Mouse (Mus musculus): ENCODE results near the gene Atp6v0a1. TPM values are rescaled to one million over a fixed set of nuclear protein-coding genes. Genes with fewer than 3 reads are reported as not detected.

Gene Atp6v0a1
- polyA plus RNA-seq, 1 experiment from 2014 or later = 62.1 TPM

GRCm38 (mm10) chr11:101078121-101078520 is 68.9 kb downstream of the Atp6v0a1 start, which contains the start of gene Hsd17b1:
Hsd17b1 (plus strand) TSS chr11:101078411.
- 74% methylated on average over 9 of the region's 9 CpGs for WGBS
- no peak for TF ChIP-seq CTCF (IDR thresholded peaks at IDR 0.05; ENCODE audit: low read depth)
- Histone ChIP-seq H3K27me3 (replicated peaks; ENCODE audit: control insufficient read depth, insufficient read depth, low read length) (peaks cover 26% of the 10 kb centered on the region), H3K4me1 (replicated peaks; ENCODE audit: control insufficient read depth, insufficient read depth, low read length) (peaks cover 10% of the 10 kb centered on the region), H3K9me3 (ENCODE audit: control insufficient read depth) (no peaks in the 10 kb centered on the region), H3K36me3 (ENCODE audit: control insufficient read depth, insufficient read depth) (peaks cover 18% of the 10 kb centered on the region; the same call in 1 of the 2 replicates), H3K4me3 (ENCODE audit: low read depth, low read length) (no peak within 1 kb of the TSS), H3K9ac (ENCODE audit: low read depth, low read length) (no peak within 1 kb of the TSS), H3K27ac (ENCODE audit: low read depth, low read length) (no peak within 1 kb of the TSS), H3K4me2 (replicated peaks; ENCODE audit: low read depth) (no peak within 1 kb of the TSS)
- no peak for ATAC-seq

DNA sequence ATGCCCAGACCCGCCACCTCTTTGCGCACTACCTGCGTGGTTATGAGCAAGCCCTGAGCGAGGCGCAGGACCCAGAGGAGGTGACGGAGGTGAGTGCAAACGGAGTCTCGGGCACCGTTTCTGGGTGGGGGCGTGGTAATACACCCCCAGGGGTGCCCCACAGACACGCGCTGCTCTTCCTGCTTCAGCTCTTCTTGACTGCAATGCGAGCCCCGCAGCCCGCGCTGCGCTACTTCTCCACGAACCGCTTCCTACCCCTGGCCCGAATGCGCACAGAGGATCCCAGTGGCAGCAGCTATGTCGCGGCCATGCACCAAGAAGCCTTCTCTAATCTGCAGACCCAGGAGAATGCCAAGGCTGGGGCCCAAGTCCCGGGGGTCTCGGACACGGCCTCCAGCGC is 70.5 kb downstream of the Atp6v0a1 start:
- H3K27ac ChIP-seq (ENCODE audit: low read depth, low read length) = no peak overlapping the region
- H3K4me1 ChIP-seq (replicated peaks; ENCODE audit: control insufficient read depth, insufficient read depth, low read length) = peaks cover 10% of the 10 kb centered on the region
- H3K4me3 ChIP-seq (ENCODE audit: low read depth, low read length) = no peak overlapping the region
- peaks cover 26% of the 10 kb centered on the region for H3K27me3 ChIP-seq (replicated peaks; ENCODE audit: control insufficient read depth, insufficient read depth, low read length)
- 8% methylated on average over 27 of the region's 27 CpGs for WGBS
- ATAC-seq = no peak
- TF ChIP-seq CTCF (IDR thresholded peaks at IDR 0.05; ENCODE audit: low read depth) = no peak
- peak overlapping the region; percentile 24; the same call in 1 of the 2 replicates for H3K4me2 ChIP-seq (replicated peaks; ENCODE audit: low read depth)
- no peak overlapping the region for H3K9ac ChIP-seq (ENCODE audit: low read depth, low read length)
- H3K36me3 ChIP-seq (ENCODE audit: control insufficient read depth, insufficient read depth) = peaks cover 18% of the 10 kb centered on the region; the same call in 1 of the 2 replicates
- no peaks in the 10 kb centered on the region for H3K9me3 ChIP-seq (ENCODE audit: control insufficient read depth)

GRCm38 (mm10) chr11:101080421-101080820 is 71.2 kb downstream of the Atp6v0a1 start:
- 74% methylated on average over 5 of the region's 5 CpGs for WGBS
- H3K36me3 ChIP-seq (ENCODE audit: control insufficient read depth, insufficient read depth) = peaks cover 19% of the 10 kb centered on the region; the same call in 1 of the 2 replicates
- H3K9ac ChIP-seq (ENCODE audit: low read depth, low read length) = no peak overlapping the region
- H3K27me3 ChIP-seq (replicated peaks; ENCODE audit: control insufficient read depth, insufficient read depth, low read length) = peaks cover 26% of the 10 kb centered on the region
- H3K4me3 ChIP-seq (ENCODE audit: low read depth, low read length) = no peak overlapping the region
- ATAC-seq = no peak
- no peak for TF ChIP-seq CTCF (IDR thresholded peaks at IDR 0.05; ENCODE audit: low read depth)
- H3K4me1 ChIP-seq (replicated peaks; ENCODE audit: control insufficient read depth, insufficient read depth, low read length) = peaks cover 10% of the 10 kb centered on the region
- no peaks in the 10 kb centered on the region for H3K9me3 ChIP-seq (ENCODE audit: control insufficient read depth)
- no peak overlapping the region for H3K4me2 ChIP-seq (replicated peaks; ENCODE audit: low read depth)
- H3K27ac ChIP-seq (ENCODE audit: low read depth, low read length) = no peak overlapping the region

- 6% methylated on average over 10 of the region's 10 CpGs for WGBS
- no peak for TF ChIP-seq CTCF (IDR thresholded peaks at IDR 0.05; ENCODE audit: low read depth)
These were observed 72.4 kb downstream of the Atp6v0a1 start for GRCm38 (mm10) chr11:101081659-101082058.

DNA sequence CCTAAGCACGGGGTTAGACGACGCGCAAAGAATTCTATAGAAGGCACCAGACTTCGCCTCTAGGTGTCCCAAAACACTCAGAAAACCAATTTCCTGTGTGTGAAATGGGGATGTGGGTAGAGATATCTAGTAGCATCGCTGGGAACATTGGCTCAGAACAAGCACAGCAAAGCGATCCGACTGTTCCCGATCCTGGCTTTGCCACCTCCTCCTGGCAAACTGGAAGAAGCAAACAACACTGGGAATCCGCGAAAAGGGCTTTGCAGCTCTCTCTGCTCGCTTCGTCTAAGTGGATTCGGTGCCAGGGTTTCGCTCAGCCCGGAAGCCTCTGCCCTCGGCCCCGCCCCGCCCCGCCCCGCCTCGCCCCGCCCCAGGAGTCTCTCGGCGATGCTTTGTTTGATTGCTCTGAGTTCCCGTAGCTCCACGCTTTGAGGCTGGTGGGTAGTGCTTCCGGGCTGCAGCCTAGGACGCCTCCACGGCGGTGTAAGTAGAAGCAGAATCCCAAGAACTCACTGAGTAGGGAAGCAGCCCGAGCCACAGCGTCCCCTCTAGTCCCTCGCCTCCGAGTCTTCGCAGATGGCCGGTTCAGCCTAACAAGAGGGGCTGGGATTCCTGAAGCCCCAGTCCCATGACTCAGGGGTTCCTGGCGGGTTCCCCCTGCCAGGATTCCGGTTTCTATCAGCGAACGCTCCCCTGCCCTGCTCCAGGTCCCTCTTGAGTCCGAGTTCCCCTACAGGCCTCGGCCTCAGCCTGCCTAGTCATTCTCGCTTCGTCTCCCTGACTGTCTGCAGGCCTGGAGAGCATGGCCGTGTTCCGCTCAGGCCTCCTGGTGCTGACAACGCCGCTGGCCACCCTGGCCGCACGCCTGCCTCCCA is 73.2 kb downstream of the Atp6v0a1 start, which contains the start of gene Coasy:
TSS of gene Coasy (plus strand) at position 358 of the 875 bp plus-strand sequence.
- H3K4me3 ChIP-seq (ENCODE audit: low read depth, low read length) = peak within 1 kb of the TSS; percentile 65
- peak within 1 kb of the TSS; percentile 85 for H3K9ac ChIP-seq (ENCODE audit: low read depth, low read length)
- peaks cover 10% of the 10 kb centered on the region for H3K4me1 ChIP-seq (replicated peaks; ENCODE audit: control insufficient read depth, insufficient read depth, low read length)
- ATAC-seq = peak; percentile 84
- peak within 1 kb of the TSS; percentile 92 for H3K4me2 ChIP-seq (replicated peaks; ENCODE audit: low read depth)
- peak within 1 kb of the TSS; percentile 88 for H3K27ac ChIP-seq (ENCODE audit: low read depth, low read length)
- under 1% methylated on average over 48 of the region's 51 CpGs for WGBS
- TF ChIP-seq CTCF (IDR thresholded peaks at IDR 0.05; ENCODE audit: low read depth) = peak; percentile 73
- H3K27me3 ChIP-seq (replicated peaks; ENCODE audit: control insufficient read depth, insufficient read depth, low read length) = peaks cover 26% of the 10 kb centered on the region
- peaks cover 8% of the 10 kb centered on the region; the same call in 1 of the 2 replicates for H3K36me3 ChIP-seq (ENCODE audit: control insufficient read depth, insufficient read depth)
- no peaks in the 10 kb centered on the region for H3K9me3 ChIP-seq (ENCODE audit: control insufficient read depth)

More at GRCm38 (mm10) chr11:101081659-101082058, 72.4 kb downstream of the Atp6v0a1 start:
- H3K27me3 ChIP-seq (replicated peaks; ENCODE audit: control insufficient read depth, insufficient read depth, low read length) = peaks cover 26% of the 10 kb centered on the region
- H3K4me1 ChIP-seq (replicated peaks; ENCODE audit: control insufficient read depth, insufficient read depth, low read length) = peaks cover 10% of the 10 kb centered on the region
- peak overlapping the region; percentile 88; the same call in 1 of the 2 replicates for H3K27ac ChIP-seq (ENCODE audit: low read depth, low read length)
- peak overlapping the region; percentile 65 for H3K4me3 ChIP-seq (ENCODE audit: low read depth, low read length)
- ATAC-seq = no peak
- peaks cover 15% of the 10 kb centered on the region; the same call in 1 of the 2 replicates for H3K36me3 ChIP-seq (ENCODE audit: control insufficient read depth, insufficient read depth)
- peak overlapping the region; percentile 92 for H3K4me2 ChIP-seq (replicated peaks; ENCODE audit: low read depth)
- H3K9me3 ChIP-seq (ENCODE audit: control insufficient read depth) = no peaks in the 10 kb centered on the region
- 0 out of 2 replicates have a peak overlapping the region, but pooled peaks have one; percentile 40 for H3K9ac ChIP-seq (ENCODE audit: low read depth, low read length)

DNA sequence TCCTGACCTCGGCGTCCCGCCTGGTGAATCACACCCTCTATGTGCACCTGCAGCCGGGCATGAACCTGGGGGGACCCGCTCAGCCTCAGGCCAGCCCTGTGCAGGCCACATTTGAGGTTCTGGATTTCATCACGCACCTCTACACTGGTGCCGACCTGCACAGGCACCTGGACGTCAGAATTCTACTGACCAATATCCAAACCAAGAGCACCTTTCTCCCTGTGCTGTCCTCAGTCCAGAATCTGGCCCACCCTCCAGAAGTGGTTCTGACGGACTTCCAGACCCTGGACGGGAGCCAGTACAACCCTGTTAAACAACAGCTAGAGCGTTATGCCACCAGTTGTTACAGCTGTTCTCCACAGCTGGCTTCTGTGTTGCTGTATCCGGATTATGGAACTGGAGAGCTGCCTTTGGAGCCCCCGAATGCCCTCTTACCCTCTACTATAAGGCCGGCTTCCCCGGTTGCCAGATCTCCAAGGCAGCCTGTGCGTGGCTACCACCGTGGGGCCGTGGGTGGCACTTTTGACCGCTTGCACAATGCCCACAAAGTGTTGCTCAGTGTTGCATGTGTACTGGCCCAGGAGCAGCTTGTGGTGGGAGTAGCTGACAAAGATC is 73.9 kb downstream of the Atp6v0a1 start:
- H3K9ac ChIP-seq (ENCODE audit: low read depth, low read length) = peak overlapping the region; percentile 85
- no peak for ATAC-seq
- peaks cover 4% of the 10 kb centered on the region; the same call in 1 of the 2 replicates for H3K36me3 ChIP-seq (ENCODE audit: control insufficient read depth, insufficient read depth)
- TF ChIP-seq CTCF (IDR thresholded peaks at IDR 0.05; ENCODE audit: low read depth) = no peak
- H3K27me3 ChIP-seq (replicated peaks; ENCODE audit: control insufficient read depth, insufficient read depth, low read length) = peaks cover 22% of the 10 kb centered on the region
- H3K4me1 ChIP-seq (replicated peaks; ENCODE audit: control insufficient read depth, insufficient read depth, low read length) = peaks cover 17% of the 10 kb centered on the region
- peak overlapping the region; percentile 92 for H3K4me2 ChIP-seq (replicated peaks; ENCODE audit: low read depth)
- no peaks in the 10 kb centered on the region for H3K9me3 ChIP-seq (ENCODE audit: control insufficient read depth)
- peak overlapping the region; percentile 88 for H3K27ac ChIP-seq (ENCODE audit: low read depth, low read length)
- 29% methylated on average over 19 of the region's 19 CpGs for WGBS
- peak overlapping the region; percentile 65 for H3K4me3 ChIP-seq (ENCODE audit: low read depth, low read length)

Data from intestine, postnatal 0 days (tissue).